Mouse (Mus musculus): ENCODE data around the gene Mindy1.

Gene Mindy1

GRCm38 (mm10) chr3:95294316-95294715, 13.2 kb downstream of the Mindy1 start:
- DNase-seq (ENCODE audit: low spot score): no peak

- DNase-seq (ENCODE audit: low spot score): no peak
These were observed 13.6 kb downstream of the Mindy1 start for GRCm38 (mm10) chr3:95294718-95295117.

DNA sequence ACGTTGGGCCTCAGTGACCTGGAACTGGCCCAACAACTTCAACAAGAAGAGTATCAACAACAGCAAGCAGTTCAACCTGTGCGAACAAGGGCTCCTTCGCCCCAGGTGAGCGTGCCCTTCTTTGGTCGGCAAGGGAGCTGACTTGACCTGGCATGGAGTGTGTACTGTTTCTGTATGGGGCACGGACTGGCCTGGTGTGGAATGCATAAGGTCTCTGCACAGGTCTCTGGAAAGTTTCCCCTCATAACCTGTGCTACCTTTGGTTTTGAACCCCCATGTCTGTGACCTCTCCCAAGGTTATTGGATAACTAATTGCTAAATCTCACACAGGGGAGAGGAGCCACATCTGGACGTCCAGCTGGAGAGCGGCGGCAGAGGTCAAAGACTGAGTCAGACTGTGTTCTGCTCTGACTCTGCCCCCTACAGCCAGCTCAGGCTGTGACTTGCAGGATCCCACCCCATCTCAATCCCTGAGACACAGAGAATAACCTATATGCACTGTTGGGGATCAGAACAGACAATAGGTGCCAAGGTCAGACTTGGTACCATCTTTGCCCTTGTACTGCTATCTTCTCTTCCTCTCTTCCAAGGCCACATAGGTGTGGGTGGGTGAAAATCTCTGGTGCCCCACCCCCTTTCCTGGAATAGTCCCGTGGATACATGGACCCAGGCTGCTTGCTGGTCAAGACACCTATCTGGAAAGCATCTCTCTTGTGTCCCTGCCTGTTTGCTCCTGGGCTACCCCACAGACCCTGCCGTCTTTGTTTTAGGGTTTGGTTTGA, 14.4 kb downstream of the Mindy1 start:
- peak; percentile 36 for DNase-seq (ENCODE audit: low spot score)

DNA sequence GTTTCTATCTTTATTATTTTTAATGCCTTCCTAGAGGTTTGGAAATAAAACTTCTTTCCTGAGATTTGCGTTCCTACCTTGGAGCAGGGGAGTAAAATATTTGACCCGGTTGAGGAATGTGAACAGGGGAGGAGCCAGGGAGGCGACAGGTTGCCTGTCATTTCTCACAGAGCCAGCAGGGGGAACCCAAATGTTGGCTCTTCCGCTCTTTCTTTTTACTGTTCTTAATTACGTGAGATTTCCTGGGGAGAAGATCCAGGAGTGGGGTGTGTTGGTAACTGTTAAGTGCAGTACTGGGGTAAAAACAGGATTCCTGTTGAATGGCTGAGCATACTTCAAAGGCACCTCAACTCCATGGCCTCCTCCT, 14.9 kb downstream of the Mindy1 start:
- DNase-seq (ENCODE audit: low spot score): peak; percentile 60

DNA sequence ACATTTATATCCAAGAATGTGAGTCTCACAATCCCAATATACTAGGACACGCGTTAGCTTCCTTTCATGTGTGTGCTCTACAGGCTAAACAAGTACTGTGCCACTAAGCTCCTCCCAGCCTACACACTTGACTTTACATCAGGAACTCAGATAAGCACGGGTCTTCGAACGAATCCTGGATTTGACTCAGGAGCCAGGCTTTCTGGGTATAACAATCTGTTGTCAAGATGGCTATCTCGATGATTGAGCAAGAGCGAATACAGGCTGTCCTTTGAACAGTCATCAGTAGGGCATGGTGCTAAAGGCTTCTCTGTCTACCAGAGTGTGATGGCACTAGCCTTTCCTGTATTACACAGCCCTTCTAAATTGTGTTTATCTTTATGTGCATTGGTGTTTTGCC, 16.9 kb downstream of the Mindy1 start:
- DNase-seq (ENCODE audit: low spot score): peak; percentile 51

GRCm38 (mm10) chr3:95301204-95301796, 20.2 kb downstream of the Mindy1 start:
- no peak for DNase-seq (ENCODE audit: low spot score)

- DNase-seq (ENCODE audit: low spot score): no peak
These were observed 25.1 kb downstream of the Mindy1 start for GRCm38 (mm10) chr3:95306244-95306643.

DNA sequence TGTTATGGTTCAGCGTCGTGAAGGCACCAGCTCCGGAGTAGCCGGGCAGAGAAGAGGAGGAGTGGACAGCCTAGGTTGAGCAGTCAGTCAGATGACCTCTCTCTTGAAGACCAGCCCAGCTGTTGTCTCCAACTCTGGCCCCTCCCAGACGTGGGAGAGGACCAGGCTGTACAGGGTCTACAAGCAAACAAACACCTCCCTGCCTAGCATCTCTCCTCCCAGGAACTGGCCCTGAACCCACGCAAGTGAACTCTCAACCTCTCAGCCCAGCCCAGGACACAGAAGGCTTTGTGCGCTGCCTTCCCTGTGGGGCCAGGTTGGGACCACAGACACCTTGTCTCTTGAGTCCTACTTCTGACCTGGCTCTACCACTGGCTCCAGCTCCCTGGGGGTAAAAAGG, 26.0 kb downstream of the Mindy1 start, which contains the start of gene Anxa9:
Gene Anxa9, minus strand, starts transcription at position 77 of the 400 bp plus-strand sequence.
- peak; percentile 28 for DNase-seq (ENCODE audit: low spot score)

DNA sequence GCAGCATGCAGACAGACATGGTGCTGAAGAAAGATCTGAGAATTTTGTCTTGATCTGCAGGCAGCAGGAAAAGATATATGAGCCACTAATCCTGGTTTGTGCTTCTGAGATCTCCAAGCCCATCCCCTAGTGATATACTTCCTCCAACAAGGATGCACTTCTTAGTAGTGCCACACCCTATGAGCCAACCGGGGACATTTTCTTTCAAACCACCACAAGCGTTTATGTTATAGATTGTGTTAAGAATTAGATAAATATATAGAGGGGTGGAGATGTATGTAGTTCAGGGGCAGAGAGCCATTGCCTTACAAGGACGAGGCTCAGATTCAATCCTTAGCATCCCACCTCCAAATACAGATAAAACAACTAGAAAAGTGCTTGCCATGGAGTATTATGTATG, 29.4 kb downstream of the Mindy1 start:
- DNase-seq (ENCODE audit: low spot score): no peak

DNA sequence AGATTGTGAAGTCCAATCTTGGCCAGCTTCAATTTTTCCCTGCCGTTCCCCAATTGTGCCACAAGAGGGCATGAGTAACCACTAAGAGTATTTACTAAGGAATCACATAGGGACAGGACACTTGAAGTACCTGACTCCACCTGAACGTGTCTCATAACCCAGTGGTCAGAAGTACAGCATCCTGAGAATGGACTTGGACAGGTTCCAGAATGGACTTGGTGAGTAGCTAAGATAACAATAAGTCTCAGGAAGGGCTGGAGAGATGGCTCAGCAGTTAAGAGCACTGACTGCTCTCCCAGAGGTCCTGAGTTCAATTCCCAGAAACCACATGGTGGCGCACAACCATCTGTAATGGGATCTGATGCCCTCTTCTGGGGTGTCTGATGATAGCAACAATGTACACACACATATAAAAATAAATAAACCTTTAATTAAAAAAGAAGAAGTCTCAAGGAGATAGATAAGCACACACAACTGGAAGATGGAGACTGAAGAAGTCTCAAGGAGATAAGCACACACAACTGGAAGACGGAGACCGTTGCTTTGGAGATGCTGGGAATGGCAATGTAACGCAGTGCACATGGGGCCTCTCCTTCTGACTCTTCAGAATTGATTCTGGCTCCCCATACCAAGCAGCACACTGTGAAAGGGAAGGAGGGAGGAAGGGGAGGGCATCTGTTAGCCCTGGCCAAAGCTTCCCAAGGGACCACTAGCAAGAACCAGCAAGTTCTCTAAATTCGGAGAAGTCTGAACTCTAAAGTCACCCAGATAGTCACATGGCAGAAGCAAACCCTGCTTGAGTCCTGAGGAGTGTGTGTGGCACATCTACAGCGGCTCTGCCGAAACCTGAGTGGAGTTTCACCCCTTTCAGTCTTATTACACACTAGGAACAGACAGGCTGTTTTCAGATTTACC, 30.1 kb downstream of the Mindy1 start:
- peak; percentile 70 for DNase-seq (ENCODE audit: low spot score)

DNA sequence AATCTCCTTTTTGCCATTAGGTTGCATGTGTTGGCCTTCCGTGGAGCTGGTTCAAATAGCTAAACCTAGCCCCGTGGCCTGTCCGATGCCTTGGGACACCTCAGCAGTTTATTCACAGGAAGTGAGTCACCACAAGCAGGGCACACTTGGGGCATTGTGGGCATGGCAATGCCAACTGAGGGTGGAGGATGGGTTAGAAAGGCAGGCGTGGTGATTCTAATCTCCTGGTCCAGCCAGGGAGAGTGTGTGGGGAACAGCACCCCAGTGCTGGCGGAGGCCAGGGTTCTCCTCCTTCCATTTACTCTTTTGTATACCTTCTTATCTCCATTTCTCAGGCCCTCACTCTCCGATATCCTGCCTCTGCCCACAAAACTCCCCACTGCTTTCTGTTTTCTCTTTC, 31.5 kb downstream of the Mindy1 start:
- DNase-seq (ENCODE audit: low spot score): peak; percentile 74

DNA sequence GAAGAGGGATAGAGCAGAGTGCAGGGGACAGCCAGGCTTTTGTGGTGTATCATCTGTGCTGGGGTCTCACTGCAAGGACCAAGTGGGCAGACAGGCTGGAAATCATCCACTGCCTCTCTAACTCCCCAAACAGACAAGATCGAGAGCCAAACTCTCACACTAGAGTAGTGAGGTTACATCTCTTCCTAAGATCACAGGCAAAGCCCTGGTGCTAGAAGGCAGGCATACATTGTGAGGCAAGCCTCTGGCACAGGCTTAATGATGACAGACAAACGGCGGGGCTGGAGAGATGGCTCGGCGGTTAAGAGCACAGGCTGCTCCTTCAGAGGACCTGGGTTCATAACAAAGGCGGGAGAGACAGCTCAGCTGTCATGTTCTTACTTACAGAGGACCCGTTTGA, 32.3 kb downstream of the Mindy1 start:
- DNase-seq (ENCODE audit: low spot score): no peak

GRCm38 (mm10) chr3:95314075-95314474, 32.9 kb downstream of the Mindy1 start:
- DNase-seq (ENCODE audit: low spot score): no peak

DNA sequence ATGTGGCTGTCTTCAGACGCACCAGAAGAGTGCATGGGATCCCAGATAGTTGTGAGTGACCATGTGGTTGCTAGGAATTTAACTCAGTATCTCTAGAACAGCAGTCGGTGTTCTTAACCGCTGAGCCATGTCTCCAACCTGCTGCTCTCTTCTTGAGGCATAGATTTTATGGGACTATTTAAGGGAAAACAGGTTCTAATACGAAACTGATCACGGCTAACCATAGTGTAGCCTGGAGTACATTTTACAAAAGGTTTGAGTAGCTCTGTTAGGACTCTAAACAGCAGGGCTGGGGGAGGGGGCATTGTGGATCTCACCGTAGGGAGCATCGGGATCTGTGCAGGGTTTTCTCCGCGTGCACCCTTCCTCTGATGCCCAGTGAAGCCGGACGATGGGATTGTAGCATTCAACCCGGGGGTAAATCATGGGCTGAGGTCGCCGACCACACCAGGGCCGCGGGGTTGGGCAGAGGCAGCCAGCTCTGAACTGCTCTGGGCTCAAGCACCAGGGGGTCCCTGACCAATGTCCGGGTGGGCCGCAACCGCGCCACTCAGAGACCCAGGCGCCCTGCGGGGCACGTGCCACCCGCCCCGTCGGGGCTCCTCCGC, 33.4 kb downstream of the Mindy1 start, which contains the start of gene Cers2:
Gene Cers2, plus strand, starts transcription at position 306 of the 608 bp plus-strand sequence.
- no peak for DNase-seq (ENCODE audit: low spot score)

DNA sequence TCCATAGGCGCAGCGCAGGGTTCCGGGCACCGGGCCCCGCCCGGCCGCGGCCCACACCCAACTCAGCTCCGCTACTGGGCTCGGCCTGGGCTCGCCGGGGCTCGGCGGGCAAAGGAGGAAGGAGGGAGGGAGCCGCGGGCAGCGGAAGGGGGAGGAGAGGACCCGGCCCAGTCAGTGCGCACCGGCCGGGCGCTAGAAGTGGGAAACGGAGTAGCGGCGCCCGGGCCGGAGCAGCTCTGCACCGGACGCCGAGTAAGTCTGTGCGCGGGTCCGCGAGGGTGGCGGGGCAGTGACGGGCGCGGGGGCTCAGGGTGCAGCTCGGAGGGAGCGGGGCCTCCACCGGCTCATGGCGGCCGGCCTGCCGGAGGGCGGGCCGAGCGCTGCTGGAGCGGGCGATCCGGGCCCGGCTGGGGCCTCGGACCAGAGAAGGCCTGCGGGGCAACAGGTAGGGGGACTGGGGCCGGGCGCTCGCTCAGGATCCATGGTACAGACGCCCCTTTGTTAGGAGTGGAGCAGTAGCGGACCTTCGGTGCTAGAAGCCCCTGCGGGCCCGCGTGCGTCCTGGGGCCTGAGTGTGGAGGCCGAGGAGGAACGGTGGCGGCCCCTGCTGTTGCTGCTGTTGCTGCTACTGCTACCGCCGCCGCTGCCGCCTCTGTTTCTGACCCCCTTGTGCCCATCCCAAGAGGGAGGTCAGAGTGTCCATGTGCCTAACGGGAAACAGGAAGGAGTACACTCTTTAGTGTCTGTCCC, 34.1 kb downstream of the Mindy1 start:
- peak; percentile 93 for DNase-seq (ENCODE audit: low spot score)

DNA sequence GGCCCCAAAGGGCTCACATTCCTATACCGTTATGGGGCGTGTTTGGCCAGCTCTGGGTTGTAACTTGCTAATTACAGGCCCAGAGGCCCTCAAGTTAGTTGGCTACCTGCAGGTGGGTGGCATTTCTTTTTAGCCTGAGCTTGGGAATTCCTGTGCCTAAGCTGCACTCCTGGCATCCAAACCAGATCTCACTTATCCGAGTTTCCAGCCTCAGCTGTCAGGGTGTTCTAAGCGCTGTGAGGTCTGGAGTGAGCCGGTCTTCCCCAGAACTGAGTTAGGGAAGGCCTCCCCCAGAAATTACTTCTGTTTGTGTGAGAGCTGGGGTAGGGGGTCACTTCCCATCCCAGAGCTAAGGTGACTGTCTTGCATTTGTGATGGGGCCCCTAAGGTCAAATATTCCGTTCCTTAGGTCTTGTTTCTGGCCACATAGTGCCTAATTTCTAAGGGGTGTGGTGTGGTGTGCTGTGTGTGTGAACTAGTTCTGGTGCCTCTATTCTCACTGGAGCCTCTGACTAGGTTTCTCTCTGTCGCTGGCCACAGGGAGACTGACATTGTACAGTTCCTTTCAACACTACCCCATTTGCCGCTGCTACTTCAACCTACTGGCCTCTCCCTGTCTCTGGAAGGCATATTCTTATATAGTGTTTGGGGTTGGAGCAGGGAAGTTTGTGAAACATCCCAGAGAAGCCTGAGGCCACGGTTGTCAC, 34.9 kb downstream of the Mindy1 start:
- no peak for DNase-seq (ENCODE audit: low spot score)

DNA sequence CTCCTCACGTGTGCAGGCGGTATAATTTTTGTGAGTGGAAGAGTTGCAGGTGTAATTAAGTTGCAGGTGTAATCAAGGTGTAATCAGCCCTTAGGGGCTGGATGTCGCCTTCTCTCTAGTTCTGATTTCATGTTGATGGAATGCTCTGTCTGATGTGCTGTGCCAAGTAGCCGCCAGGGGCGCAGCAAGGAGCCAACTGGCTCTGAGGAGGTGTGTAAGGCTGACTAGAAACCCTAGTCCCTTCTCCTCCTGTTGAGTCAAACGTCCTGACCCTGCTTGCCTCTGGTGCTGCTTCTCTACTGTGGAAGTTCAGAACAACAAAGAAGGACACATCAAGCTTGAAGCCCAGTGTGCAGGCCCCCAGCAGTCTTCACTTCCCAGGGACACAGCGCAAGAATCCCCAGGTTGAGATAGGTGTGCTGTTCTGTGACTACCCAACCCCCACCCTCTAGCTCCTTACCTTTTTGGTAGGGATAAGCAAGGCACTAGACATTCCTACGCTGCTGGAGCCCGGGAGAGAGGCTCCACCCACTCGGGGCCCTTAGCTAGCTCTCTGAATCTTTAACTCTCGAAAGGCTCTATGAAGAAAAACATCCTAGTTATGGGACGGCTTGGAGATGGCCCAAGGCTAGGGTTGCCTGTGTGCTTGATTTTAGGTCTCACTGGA, 36.4 kb downstream of the Mindy1 start:
- DNase-seq (ENCODE audit: low spot score): peak; percentile 77

- DNase-seq (ENCODE audit: low spot score): peak; percentile 43
These were observed 37.4 kb downstream of the Mindy1 start for GRCm38 (mm10) chr3:95318548-95318947.

DNA sequence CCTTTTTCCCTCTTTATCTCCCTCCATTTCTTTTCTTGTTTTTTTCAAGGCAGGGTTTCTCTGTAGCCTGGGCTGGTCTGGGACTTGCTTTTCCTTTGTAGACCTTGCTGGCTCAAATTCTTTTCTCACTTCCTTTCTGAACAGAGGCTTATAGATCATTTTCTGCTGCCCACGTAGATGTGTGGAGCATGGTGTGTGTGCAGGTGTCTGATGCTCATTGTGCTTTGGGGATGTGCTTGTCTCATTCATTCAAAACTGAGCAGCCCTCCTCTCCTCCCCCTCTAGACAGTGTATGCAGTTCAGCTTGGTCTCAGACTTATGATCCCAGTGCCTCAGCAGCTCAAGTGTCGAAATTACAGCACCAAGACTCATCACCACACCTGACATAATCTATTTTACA, 38.0 kb downstream of the Mindy1 start:
- no peak for DNase-seq (ENCODE audit: low spot score)
